Mouse (Mus musculus): ENCODE data around the gene Cwc22. TPM values are rescaled to one million over a fixed set of nuclear protein-coding genes. Genes with fewer than 3 reads are reported as not detected.

The Cwc22 gene
- polyA plus RNA-seq, 1 experiment from 2014 or later: 19.7 TPM

- Histone ChIP-seq H3K36me3 (ENCODE audit: insufficient read depth, low read length) (no peaks in the 10 kb centered on the region), H3K9me3 (replicated peaks; ENCODE audit: low read length) (no peaks in the 10 kb centered on the region), H3K27me3 (ENCODE audit: insufficient read depth, low read length) (no peaks in the 10 kb centered on the region), H3K4me2 (ENCODE audit: low read length) (no peak overlapping the region), H3K4me1 (replicated peaks; ENCODE audit: insufficient read depth, low read length) (no peaks in the 10 kb centered on the region), H3K4me3 (replicated peaks; ENCODE audit: low read depth, low read length) (no peak overlapping the region), H3K27ac (no peak overlapping the region), H3K9ac (ENCODE audit: low read depth, low read length) (no peak overlapping the region)
- DNase-seq (ENCODE audit: low spot score): no peak
- TF ChIP-seq CTCF (IDR thresholded peaks at IDR 0.05; ENCODE audit: low read depth): no peak
- 83% methylated on average over 5 of the region's 5 CpGs for WGBS
- no peak for ATAC-seq (replicated peaks; ENCODE audit: low FRiP score, low read depth)
These were observed 30.2 kb upstream of the Cwc22 start for GRCm38 (mm10) chr2:77976321-77976920.

GRCm38 (mm10) chr2:77975606-77976005, 29.4 kb upstream of the Cwc22 start:
- Histone ChIP-seq H3K9me3 (replicated peaks; ENCODE audit: low read length) (no peaks in the 10 kb centered on the region), H3K4me3 (replicated peaks; ENCODE audit: low read depth, low read length) (no peak overlapping the region), H3K9ac (ENCODE audit: low read depth, low read length) (no peak overlapping the region), H3K4me2 (ENCODE audit: low read length) (no peak overlapping the region), H3K36me3 (ENCODE audit: insufficient read depth, low read length) (no peaks in the 10 kb centered on the region), H3K27me3 (ENCODE audit: insufficient read depth, low read length) (no peaks in the 10 kb centered on the region), H3K27ac (no peak overlapping the region), H3K4me1 (replicated peaks; ENCODE audit: insufficient read depth, low read length) (no peaks in the 10 kb centered on the region)
- DNase-seq (ENCODE audit: low spot score): peak; percentile 5
- 33% methylated on average over 4 of the region's 4 CpGs for WGBS
- TF ChIP-seq CTCF (IDR thresholded peaks at IDR 0.05; ENCODE audit: low read depth): no peak
- no peak for ATAC-seq (replicated peaks; ENCODE audit: low FRiP score, low read depth)

GRCm38 (mm10) chr2:77974986-77975385, 28.8 kb upstream of the Cwc22 start:
- Histone ChIP-seq H3K9ac (ENCODE audit: low read depth, low read length) (no peak overlapping the region), H3K27ac (no peak overlapping the region), H3K4me2 (ENCODE audit: low read length) (no peak overlapping the region), H3K27me3 (ENCODE audit: insufficient read depth, low read length) (no peaks in the 10 kb centered on the region), H3K9me3 (replicated peaks; ENCODE audit: low read length) (no peaks in the 10 kb centered on the region), H3K4me3 (replicated peaks; ENCODE audit: low read depth, low read length) (no peak overlapping the region), H3K36me3 (ENCODE audit: insufficient read depth, low read length) (no peaks in the 10 kb centered on the region), H3K4me1 (replicated peaks; ENCODE audit: insufficient read depth, low read length) (no peaks in the 10 kb centered on the region)
- no peak for ATAC-seq (replicated peaks; ENCODE audit: low FRiP score, low read depth)
- no peak for DNase-seq (ENCODE audit: low spot score)
- WGBS: 80% methylated on average over 1 of the region's 1 CpGs
- TF ChIP-seq CTCF (IDR thresholded peaks at IDR 0.05; ENCODE audit: low read depth): no peak

GRCm38 (mm10) chr2:77974366-77974765, 28.2 kb upstream of the Cwc22 start:
- Histone ChIP-seq H3K9me3 (replicated peaks; ENCODE audit: low read length) (no peaks in the 10 kb centered on the region), H3K4me1 (replicated peaks; ENCODE audit: insufficient read depth, low read length) (no peaks in the 10 kb centered on the region), H3K36me3 (ENCODE audit: insufficient read depth, low read length) (no peaks in the 10 kb centered on the region), H3K9ac (ENCODE audit: low read depth, low read length) (no peak overlapping the region), H3K27me3 (ENCODE audit: insufficient read depth, low read length) (no peaks in the 10 kb centered on the region), H3K4me2 (ENCODE audit: low read length) (no peak overlapping the region), H3K27ac (no peak overlapping the region), H3K4me3 (replicated peaks; ENCODE audit: low read depth, low read length) (no peak overlapping the region)
- 71% methylated on average over 2 of the region's 2 CpGs for WGBS
- DNase-seq (ENCODE audit: low spot score) (no peak), ATAC-seq (replicated peaks; ENCODE audit: low FRiP score, low read depth) (no peak)
- no peak for TF ChIP-seq CTCF (IDR thresholded peaks at IDR 0.05; ENCODE audit: low read depth)

GRCm38 (mm10) chr2:77973296-77973695, 27.1 kb upstream of the Cwc22 start:
- 83% methylated on average over 2 of the region's 2 CpGs for WGBS
- no peak for TF ChIP-seq CTCF (IDR thresholded peaks at IDR 0.05; ENCODE audit: low read depth)
- DNase-seq (ENCODE audit: low spot score): no peak
- Histone ChIP-seq H3K27ac (no peak overlapping the region), H3K36me3 (ENCODE audit: insufficient read depth, low read length) (no peaks in the 10 kb centered on the region), H3K4me3 (replicated peaks; ENCODE audit: low read depth, low read length) (no peak overlapping the region), H3K4me1 (replicated peaks; ENCODE audit: insufficient read depth, low read length) (no peaks in the 10 kb centered on the region), H3K4me2 (ENCODE audit: low read length) (no peak overlapping the region), H3K27me3 (ENCODE audit: insufficient read depth, low read length) (no peaks in the 10 kb centered on the region), H3K9me3 (replicated peaks; ENCODE audit: low read length) (no peaks in the 10 kb centered on the region), H3K9ac (ENCODE audit: low read depth, low read length) (no peak overlapping the region)
- no peak for ATAC-seq (replicated peaks; ENCODE audit: low FRiP score, low read depth)

- 88% methylated on average over 2 of the region's 2 CpGs for WGBS
- H3K9ac ChIP-seq (ENCODE audit: low read depth, low read length): no peak overlapping the region
- ATAC-seq (replicated peaks; ENCODE audit: low FRiP score, low read depth) (no peak), DNase-seq (ENCODE audit: low spot score) (no peak)
- no peaks in the 10 kb centered on the region for H3K36me3 ChIP-seq (ENCODE audit: insufficient read depth, low read length)
- no peak overlapping the region for H3K4me3 ChIP-seq (replicated peaks; ENCODE audit: low read depth, low read length)
- no peak for TF ChIP-seq CTCF (IDR thresholded peaks at IDR 0.05; ENCODE audit: low read depth)
- H3K27ac ChIP-seq: no peak overlapping the region
- H3K4me2 ChIP-seq (ENCODE audit: low read length): no peak overlapping the region
- no peaks in the 10 kb centered on the region for H3K4me1 ChIP-seq (replicated peaks; ENCODE audit: insufficient read depth, low read length)
- no peaks in the 10 kb centered on the region for H3K9me3 ChIP-seq (replicated peaks; ENCODE audit: low read length)
- H3K27me3 ChIP-seq (ENCODE audit: insufficient read depth, low read length): no peaks in the 10 kb centered on the region
These were observed 26.4 kb upstream of the Cwc22 start for GRCm38 (mm10) chr2:77972541-77972940.

GRCm38 (mm10) chr2:77971871-77972270, 25.7 kb upstream of the Cwc22 start:
- Histone ChIP-seq H3K9me3 (replicated peaks; ENCODE audit: low read length) (no peaks in the 10 kb centered on the region), H3K27ac (no peak overlapping the region), H3K36me3 (ENCODE audit: insufficient read depth, low read length) (no peaks in the 10 kb centered on the region), H3K9ac (ENCODE audit: low read depth, low read length) (no peak overlapping the region), H3K4me3 (replicated peaks; ENCODE audit: low read depth, low read length) (no peak overlapping the region), H3K27me3 (ENCODE audit: insufficient read depth, low read length) (no peaks in the 10 kb centered on the region), H3K4me2 (ENCODE audit: low read length) (no peak overlapping the region), H3K4me1 (replicated peaks; ENCODE audit: insufficient read depth, low read length) (no peaks in the 10 kb centered on the region)
- DNase-seq (ENCODE audit: low spot score) (no peak), ATAC-seq (replicated peaks; ENCODE audit: low FRiP score, low read depth) (no peak)
- WGBS: 92% methylated on average over 1 of the region's 1 CpGs
- no peak for TF ChIP-seq CTCF (IDR thresholded peaks at IDR 0.05; ENCODE audit: low read depth)
